Mouse (Mus musculus) heart, postnatal 25 days (tissue): ENCODE measurements around the gene Dglucy. TPM values are rescaled to one million over a fixed set of nuclear protein-coding genes. Genes with fewer than 3 reads are reported as not detected.

Source experiments
- DNase-seq: peaks from one replicate; pipeline ENCODE4 v3.0.0; 2022; ENCODE audit warnings: low spot score
- intact Hi-C: fragments of 180-260 bp; cut with DNase I; formaldehyde crosslinking; loops from one replicate; pipeline ENCODE4 v1.15.1; 2025
- total RNA-seq, 2 experiments: library from RNA; stranded (reverse); gene quantifications; 2 replicates each; pipeline ENCODE4 v1.2.3; 2021

Gene Dglucy
- total RNA-seq, 2 experiments from 2014 or later = 60.4 to 61.1 TPM

- DNase-seq = no peak
- intact Hi-C loops = no loop called here
Observed at GRCm38 (mm10) chr12:100831629-100832325, 52.9 kb downstream of the Dglucy start.

GRCm38 (mm10) chr12:100837208-100837607 is 58.4 kb downstream of the Dglucy start:
- DNase-seq = no peak
- intact Hi-C loops = no loop called here

DNA sequence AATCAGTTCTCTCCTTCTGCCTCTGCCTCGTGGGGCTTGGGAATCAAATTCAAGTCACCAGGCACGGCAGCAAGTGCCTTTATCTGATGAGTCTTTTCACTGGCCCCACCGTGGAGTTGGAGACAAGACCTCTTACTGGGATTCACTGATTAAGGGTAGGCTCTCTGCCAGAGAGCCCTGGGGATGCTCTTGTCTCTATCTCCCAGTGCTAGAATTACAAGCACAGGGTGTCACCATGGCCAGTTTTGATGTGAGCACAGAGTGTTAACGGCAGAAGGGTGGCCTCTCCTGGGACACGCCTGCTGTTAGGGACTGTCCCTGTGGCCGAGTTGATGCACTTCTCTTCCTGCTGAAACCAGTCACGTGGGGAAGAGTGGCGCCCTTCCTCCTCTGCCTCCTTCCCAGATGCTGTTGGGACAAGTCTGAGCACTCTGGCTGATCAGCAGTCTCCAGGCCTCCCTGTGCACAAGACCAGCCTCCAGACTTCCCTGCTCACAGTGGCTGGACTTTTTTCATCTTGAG is 60.3 kb downstream of the Dglucy start:
- DNase-seq = no peak
- intact Hi-C loops = no loop called here

GRCm38 (mm10) chr12:100839926-100840325 is 61.1 kb downstream of the Dglucy start:
- DNase-seq = no peak
- intact Hi-C loops = loop anchor here (2.0 to 10.0 kb wide), 4 partner anchors 69 to 235 kb away; no protein-coding TSS in a partner anchor

GRCm38 (mm10) chr12:100841211-100841792 is 62.4 kb downstream of the Dglucy start:
- intact Hi-C loops = loop anchor here (1.0 to 10.0 kb wide), 6 partner anchors 71 to 263 kb away; no protein-coding TSS in a partner anchor
- DNase-seq = peak; percentile 55

DNA sequence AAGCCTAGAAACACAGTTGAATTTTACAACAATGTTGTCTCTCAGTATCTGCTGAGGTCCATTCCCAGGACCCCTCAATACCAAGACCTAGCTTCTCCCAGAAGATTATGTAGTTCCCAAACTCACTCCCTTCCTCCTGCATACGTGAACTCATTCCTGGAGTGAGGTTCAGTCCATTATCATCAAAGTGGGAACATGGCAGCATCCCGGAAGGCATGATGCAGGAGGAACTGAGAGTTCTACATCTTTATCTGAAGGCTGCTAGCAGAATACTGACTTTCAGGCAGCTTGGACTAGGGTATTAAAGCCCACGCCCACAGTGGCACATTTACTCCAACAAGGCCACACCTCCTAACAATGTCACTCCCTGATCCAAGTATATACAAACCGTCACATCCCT is 64.3 kb downstream of the Dglucy start:
- DNase-seq = no peak
- intact Hi-C loops = loop anchor here (5.0 to 10.0 kb wide), 2 partner anchors 192 to 206 kb away; no protein-coding TSS in a partner anchor

GRCm38 (mm10) chr12:100844546-100844945 is 65.7 kb downstream of the Dglucy start:
- no peak for DNase-seq
- intact Hi-C loops = loop anchor here (5.0 to 10.0 kb wide), 2 partner anchors 190 to 207 kb away; no protein-coding TSS in a partner anchor

DNA sequence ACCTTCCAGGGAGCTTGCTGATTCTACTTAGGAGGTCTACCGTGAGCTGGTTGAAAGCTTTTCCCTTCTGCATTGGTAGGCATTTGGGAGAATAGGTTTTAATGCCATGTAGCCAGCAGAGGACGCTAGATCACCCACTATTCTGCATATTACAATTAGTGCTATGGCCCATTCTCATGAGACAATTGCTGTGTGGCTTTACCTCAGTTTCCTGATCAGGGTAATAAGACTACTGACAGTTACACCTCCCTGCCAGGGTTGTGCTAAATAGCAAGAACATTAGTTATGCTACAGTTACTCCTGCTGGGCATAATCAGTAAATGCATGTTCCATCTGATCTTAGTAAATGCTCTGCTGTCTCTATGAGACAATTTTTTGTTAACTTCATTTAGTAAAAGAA is 67.0 kb downstream of the Dglucy start:
- intact Hi-C loops = loop anchor here (10.0 kb wide), 1 partner anchor 189 kb away; no protein-coding TSS in a partner anchor
- no peak for DNase-seq

DNA sequence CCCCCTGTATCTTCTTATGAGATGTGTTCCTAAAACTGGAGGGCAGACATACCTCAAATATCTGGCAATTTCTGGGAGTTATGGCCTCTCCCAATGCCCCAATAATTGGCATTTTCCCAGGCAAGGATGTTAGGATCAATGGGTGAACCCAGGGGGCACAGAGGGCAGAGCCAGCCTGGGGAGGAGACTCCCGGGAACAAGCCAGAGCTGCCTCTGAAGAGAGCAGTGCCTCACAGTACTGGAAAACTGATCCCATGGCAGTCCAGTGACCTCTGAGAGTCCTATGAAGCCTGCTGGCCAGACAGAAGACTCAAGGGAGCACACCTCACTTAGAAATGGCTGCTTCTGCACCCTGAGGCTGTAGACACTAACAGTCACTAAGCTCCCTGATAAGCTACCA is 67.7 kb downstream of the Dglucy start:
- no peak for DNase-seq
- intact Hi-C loops = loop anchor here (10.0 kb wide), 1 partner anchor 188 kb away; no protein-coding TSS in a partner anchor

DNA sequence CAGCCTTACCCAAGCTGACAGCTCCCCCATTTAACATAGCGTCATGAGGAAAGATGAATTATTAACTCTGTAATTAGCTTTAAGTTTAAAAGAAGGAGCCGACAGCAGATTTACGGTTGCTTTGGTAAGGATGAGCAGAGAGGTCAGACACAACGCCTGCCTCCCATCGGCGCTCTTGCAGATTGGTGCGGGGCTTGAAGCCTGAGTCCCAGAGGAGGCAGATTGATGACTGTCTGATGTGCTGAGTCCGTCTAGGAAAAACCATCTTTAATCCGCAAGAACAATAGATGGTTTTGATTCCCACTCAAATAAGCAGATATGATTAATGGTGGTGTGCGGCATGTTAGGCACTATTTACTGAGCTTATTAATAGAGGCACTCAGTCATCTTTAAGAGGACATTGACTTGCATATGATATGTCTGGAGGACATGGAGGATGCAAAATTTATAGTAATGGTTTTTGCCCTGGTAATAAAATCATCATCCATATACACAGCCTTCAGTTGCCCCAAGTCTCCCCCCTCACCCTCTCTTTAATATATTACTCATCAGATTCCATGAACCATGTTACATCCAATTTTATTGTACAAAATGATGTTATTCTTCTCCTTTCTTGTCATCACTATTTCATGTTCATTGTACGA is 68.7 kb downstream of the Dglucy start:
- intact Hi-C loops = loop anchor here (10.0 kb wide), 1 partner anchor 187 kb away; no protein-coding TSS in a partner anchor
- DNase-seq = no peak

DNA sequence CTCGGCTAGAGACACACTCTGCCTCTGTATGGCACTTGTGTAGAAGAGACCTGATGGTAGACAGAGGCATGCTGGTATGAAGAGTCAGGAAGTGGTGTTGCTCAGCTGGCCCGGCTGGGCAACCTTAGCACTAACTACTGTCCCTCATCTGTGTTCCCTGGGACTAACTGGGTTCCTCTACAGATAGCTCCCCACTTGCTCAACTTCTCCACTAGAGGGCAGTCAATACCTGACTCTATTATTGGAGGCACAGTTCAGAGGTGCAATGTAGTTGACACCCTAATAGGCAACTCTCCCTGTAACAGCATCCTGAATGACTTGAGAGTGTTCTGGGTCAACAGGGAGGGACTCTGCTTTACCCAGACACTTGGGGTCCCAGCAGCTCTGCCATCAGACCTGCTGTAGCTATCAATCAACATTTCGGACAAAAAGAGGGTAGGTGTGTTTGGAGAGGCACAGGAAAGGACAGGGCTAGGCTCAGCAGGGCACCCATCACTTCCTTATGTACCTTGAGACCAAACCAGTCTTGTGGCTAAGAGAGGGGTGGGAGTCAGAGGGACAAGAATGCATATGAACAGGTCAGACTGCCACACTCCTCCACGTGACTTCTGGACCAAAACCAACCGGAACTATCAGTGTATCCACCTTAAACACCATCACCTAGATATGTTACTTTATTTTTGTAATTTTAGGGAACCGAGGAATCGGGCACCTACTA is 70.7 kb downstream of the Dglucy start:
- intact Hi-C loops = loop anchor here (1.0 to 10.0 kb wide), 2 partner anchors 77 to 185 kb away; no protein-coding TSS in a partner anchor
- DNase-seq = no peak

DNA sequence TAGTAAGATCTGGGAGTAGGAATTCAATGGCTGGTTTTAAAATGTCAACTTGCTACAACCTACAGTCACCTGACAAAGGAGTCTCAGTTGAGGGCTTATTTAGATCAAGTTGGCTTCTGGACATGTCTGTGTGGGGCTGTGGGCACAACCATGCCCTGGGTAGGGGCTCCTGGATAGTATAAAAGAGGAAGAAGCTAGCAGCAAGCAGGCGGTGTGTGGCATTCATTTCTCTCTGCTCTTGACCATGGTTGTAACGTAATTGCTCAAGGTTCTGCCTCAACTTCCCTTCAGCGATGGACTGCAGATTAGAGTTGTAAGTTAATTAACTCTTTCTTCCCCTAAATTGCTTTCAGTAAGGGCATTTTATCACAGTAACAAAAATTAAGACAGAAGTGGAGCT is 73.5 kb downstream of the Dglucy start:
- DNase-seq = no peak
- intact Hi-C loops = no loop called here

DNA sequence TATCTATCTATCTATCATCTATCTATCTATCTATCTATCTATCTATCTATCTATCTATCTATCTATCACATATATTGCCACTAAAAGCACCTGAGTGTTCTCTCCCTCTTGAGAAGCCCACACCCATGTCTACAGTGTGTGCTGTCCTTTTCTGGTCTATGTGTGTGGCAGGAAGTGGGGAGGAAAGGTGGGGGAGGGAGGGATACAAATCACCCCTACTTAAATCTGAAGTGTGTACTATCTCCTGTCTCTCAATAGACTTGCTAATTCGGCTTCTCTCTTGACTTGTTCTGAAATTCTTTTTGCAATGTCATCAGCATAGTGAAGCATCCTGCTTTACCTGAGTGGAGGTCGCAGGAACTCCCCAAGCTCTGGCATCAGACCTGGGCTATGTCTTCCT is 77.5 kb downstream of the Dglucy start:
- intact Hi-C loops = no loop called here
- DNase-seq = no peak

GRCm38 (mm10) chr12:100857791-100858190 is 78.9 kb downstream of the Dglucy start:
- intact Hi-C loops = no loop called here

DNA sequence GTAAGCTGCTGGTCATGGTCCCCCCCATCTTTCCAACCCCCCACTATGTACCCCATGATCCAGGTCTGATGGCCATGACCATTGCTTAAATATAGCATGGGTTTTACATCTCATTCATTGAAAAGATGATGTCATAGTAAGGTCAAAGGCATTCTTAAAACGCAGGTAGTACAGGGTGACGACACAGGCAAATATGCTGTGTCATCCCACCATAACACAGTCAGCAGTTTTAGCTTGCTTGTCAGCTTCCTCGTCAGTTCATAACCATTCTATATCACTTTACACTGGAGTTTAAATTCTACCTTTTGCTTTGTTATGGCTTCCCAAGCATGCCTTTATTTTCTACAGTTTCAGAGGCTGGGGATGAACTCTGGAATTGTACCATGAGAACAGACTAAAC is 83.4 kb downstream of the Dglucy start:
- intact Hi-C loops = no loop called here
- no peak for DNase-seq

More at GRCm38 (mm10) chr12:100857791-100858190, 78.9 kb downstream of the Dglucy start:
- DNase-seq = no peak

- intact Hi-C loops = no loop called here
- DNase-seq = no peak
Observed at GRCm38 (mm10) chr12:100862856-100863446, 84.1 kb downstream of the Dglucy start.

DNA sequence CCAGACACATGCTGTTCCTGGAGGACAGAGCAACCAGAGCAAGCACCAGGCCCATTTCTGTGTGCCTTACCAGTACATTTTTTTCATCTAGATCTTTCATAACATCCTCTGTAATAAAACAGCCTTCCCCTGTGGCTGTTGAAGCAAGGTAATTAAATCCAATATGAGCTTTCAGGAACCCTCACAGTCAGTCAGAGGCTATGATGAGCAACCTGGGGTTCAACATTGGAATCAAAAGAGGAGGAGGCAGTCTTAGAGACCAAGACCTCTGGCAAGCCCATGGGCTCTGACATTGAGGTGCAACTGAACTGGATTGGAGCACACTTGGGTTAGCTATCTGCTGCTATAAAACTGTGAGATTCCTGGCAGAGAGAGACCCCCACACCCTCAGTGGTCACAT is 86.2 kb downstream of the Dglucy start:
- DNase-seq = no peak
- intact Hi-C loops = no loop called here

DNA sequence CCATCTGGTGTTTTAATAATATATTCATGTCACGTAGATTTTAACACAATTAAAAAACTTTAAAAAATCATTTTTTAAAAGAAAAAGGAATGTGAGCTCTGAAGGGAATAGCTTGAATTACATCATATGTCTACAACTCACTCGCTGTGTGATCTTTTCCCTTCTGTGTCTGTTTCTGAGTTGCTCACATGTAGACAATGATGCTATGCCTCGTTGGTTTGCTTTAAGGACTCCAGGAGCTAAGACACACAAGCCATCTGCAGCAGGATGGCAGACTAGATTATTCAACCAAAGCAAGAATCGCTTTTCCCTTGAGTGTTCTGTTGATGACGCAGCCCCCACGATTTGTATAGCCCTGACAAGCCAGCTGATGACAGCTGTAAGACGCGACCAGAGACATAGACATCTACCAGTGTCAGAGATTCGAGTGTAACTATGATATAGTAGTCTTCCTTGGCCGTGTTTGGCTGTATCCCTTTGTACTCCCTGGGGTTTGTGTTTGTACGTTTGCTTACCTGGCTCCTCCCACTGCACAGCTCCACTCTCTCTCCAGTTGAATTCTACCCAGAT is 86.7 kb downstream of the Dglucy start:
- intact Hi-C loops = no loop called here
- no peak for DNase-seq

- no peak for DNase-seq
- intact Hi-C loops = no loop called here
Observed at GRCm38 (mm10) chr12:100867097-100867496, 88.2 kb downstream of the Dglucy start.
